Mouse (Mus musculus) hindbrain, embryonic 13.5 days (tissue): ENCODE results near the gene Ccdc160. TPM values are rescaled to one million over a fixed set of nuclear protein-coding genes. Genes with fewer than 3 reads are reported as not detected.

Experiments
- ATAC-seq: fragments of 200-750 bp; cut with Nextera tagmentation; 2 replicates; pipeline ENCODE4 v1.8.0; 2017; ENCODE audit warnings: moderate TSS enrichment; ENCODE audit not compliant: low FRiP score
- H3K27ac ChIP-seq: fragments of 300-500 bp; sonication (generic); 2 replicates; pipeline ENCODE4 v1.5.1; 2015; ENCODE audit warnings: inconsistent platforms, mild to moderate bottlenecking, moderate library complexity
- H3K27me3 ChIP-seq: fragments of 300-500 bp; sonication (generic); 2 replicates; pipeline ENCODE4 v1.6.1; 2015; ENCODE audit warnings: mild to moderate bottlenecking, inconsistent platforms
- H3K36me3 ChIP-seq: fragments of 300-500 bp; sonication (generic); 2 replicates; pipeline ENCODE4 v1.6.1; 2015; ENCODE audit warnings: mild to moderate bottlenecking, inconsistent platforms
- H3K4me1 ChIP-seq: fragments of 300-500 bp; sonication (generic); replicated peaks from 2 replicates; pipeline ENCODE4 v1.6.1; 2015; ENCODE audit warnings: inconsistent platforms
- H3K4me2 ChIP-seq: fragments of 300-500 bp; sonication (generic); 2 replicates; pipeline ENCODE4 v1.6.1; 2015; ENCODE audit warnings: inconsistent platforms, mild to moderate bottlenecking, moderate library complexity
- H3K4me3 ChIP-seq: fragments of 300-500 bp; sonication (generic); 2 replicates; pipeline ENCODE4 v1.5.1; 2015; ENCODE audit warnings: mild to moderate bottlenecking, inconsistent platforms
- H3K9ac ChIP-seq: fragments of 300-500 bp; sonication (generic); 2 replicates; pipeline ENCODE4 v1.6.1; 2015; ENCODE audit warnings: mild to moderate bottlenecking, inconsistent platforms
- H3K9me3 ChIP-seq: fragments of 300-500 bp; sonication (generic); 2 replicates; pipeline ENCODE4 v1.6.1; 2016; ENCODE audit warnings: inconsistent platforms
- WGBS: fragments of 180-500 bp; shearing (Covaris S2); methylation state at CpG from one replicate; pipeline ENCODE4 v1.1.7; 2015; 5-methylcytosine and 5-hydroxymethylcytosine counted together
- microRNA counts: library from miRNA; unstranded; fragments of <30 nt; microRNA quantifications from one replicate; lab custom pipeline; 2016
- microRNA-seq: library from miRNA; unstranded; fragments of <30 nt; microRNA quantifications from one replicate; pipeline ENCODE4, GENCODE M21; 2016
- polyA plus RNA-seq: library from polyadenylated mRNA; unstranded; fragments of >200 nt; fragmentation: Nextera tagmentation; extraction: Ambion mirVana; gene quantifications from 2 replicates; pipeline ENCODE4 v1.2.1, GENCODE M21; 2015

Ccdc160 gene
- polyA plus RNA-seq, 1 experiment from 2014 or later = 4.1 TPM

DNA sequence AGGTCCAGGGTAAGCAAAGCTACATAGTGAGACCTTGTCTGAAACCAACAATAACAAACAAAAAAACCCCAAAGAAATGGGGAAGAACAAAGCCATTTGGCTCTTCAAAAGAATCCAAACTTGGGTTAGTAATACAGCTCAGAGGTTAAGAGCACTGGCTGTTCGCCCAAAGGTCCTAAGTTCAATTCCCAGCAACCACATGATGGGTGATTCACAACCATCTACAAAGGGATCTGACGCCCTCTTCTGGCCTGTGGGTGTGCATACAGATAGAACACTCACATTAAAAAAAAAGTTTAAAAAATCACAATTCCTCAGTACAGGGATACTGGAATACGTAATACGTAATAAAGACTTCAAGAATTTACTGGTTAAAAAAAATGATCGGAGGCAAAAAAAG, 13.3 kb upstream of the Ccdc160 start:
- Histone ChIP-seq H3K4me1 (no peaks in the 10 kb centered on the region), H3K27ac (no peak overlapping the region), H3K4me3 (no peak overlapping the region), H3K9me3 (no peaks in the 10 kb centered on the region), H3K4me2 (no peak overlapping the region), H3K9ac (no peak overlapping the region), H3K27me3 (no peaks in the 10 kb centered on the region), H3K36me3 (no peaks in the 10 kb centered on the region)
- 82% methylated on average over 5 of the region's 5 CpGs for WGBS
- no peak for ATAC-seq

DNA sequence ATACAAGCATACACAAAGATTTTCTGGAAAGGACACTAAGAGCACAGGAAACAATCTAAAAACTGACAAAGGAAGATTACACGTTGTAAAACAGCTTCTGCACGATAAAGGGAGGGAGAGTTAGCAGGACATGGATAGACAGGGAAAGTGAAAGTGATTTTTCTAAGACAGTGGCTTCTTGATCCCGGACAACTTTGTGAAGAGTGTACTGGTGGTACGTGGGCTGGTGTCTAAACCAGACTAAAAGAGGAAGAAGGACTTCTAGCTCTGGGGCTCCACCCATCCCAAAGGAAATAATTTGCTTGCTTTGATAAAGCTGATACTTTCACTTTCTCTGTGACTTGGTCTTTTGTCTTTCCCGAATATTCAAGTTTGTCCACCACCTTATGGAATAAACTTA, 7.1 kb upstream of the Ccdc160 start:
- Histone ChIP-seq H3K9me3 (no peaks in the 10 kb centered on the region), H3K27ac (no peak overlapping the region), H3K4me2 (no peak overlapping the region), H3K4me1 (no peaks in the 10 kb centered on the region), H3K9ac (no peak overlapping the region), H3K36me3 (no peaks in the 10 kb centered on the region), H3K27me3 (no peaks in the 10 kb centered on the region), H3K4me3 (no peak overlapping the region)
- WGBS = 76% methylated on average over 5 of the region's 5 CpGs
- no peak for ATAC-seq

DNA sequence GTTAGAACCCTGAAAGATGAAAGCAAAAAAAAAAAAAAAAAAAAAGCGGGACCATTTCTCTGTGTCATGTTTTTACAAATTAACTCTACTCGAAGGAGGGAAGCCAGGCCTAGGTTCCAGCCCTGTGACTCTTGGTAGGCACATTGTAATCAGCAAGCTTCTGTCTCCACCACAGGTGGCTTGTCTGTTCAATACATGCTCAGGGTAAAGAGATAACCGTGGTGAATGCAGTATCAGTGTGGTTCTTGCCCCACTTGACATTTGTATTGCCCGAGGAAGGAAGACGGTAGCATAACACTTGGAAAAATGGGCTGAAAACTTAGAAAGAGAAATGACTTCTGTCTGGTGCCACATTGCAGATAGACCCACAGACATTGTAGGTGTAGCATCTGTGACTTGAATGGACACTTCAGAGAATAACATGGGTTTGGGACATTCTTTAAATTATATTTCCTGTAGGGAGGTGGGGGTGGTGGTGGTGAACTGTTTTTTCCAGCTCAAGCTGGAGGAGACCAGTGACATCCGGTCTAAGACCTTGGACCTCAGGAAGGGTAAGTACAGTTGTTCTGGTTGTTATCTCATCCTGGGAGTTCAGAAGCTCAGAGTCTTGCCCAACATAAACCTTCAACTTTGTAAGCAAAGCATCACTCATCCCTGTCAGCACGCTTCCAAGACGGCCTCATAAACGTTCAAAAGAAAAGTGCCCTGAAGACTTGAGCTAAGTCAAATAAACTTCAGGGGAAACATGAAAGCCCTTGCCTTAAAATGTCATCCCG, 1.1 kb downstream of the Ccdc160 start:
- WGBS = 36% methylated on average over 10 of the region's 10 CpGs
- Histone ChIP-seq H3K27me3 (no peaks in the 10 kb centered on the region), H3K4me3 (0 out of 2 replicates have a peak overlapping the region, but pooled peaks have one; percentile 49)

DNA sequence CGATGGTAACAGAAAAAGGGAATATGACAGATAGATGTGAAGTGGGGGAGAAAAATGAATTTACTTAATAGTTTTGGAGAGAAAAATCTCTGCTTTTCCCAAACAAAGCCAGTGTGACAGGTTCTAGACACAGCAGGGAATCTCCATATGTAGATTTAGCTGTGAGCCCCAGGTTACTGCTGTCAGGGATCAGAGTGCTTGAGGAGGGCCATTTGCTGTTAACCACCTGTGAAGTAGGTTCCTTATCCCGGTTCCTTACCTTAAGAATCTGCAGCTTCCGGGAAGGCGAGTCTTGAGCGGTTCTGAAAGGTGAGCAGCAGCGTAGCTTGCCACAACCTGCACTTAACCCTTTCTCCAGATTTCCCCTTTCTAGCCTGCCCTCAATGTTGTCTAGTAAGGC, 1.9 kb downstream of the Ccdc160 start:
- Histone ChIP-seq H3K27me3 (no peaks in the 10 kb centered on the region), H3K27ac (no peak overlapping the region), H3K4me3 (no peak overlapping the region), H3K9ac (no peak overlapping the region), H3K9me3 (no peaks in the 10 kb centered on the region), H3K4me1 (peaks cover 6% of the 10 kb centered on the region), H3K4me2 (0 out of 2 replicates have a peak overlapping the region, but pooled peaks have one; percentile 2), H3K36me3 (no peaks in the 10 kb centered on the region)
- 43% methylated on average over 6 of the region's 6 CpGs for WGBS
- ATAC-seq = no peak

More for the DNA sequence above, 1.1 kb downstream of the Ccdc160 start:
- H3K4me2 ChIP-seq = peak overlapping the region; percentile 53
- H3K9ac ChIP-seq = no peak overlapping the region
- no peaks in the 10 kb centered on the region for H3K36me3 ChIP-seq
- no peak for ATAC-seq
- H3K27ac ChIP-seq = no peak overlapping the region
- peaks cover 6% of the 10 kb centered on the region for H3K4me1 ChIP-seq
- no peaks in the 10 kb centered on the region for H3K9me3 ChIP-seq

DNA sequence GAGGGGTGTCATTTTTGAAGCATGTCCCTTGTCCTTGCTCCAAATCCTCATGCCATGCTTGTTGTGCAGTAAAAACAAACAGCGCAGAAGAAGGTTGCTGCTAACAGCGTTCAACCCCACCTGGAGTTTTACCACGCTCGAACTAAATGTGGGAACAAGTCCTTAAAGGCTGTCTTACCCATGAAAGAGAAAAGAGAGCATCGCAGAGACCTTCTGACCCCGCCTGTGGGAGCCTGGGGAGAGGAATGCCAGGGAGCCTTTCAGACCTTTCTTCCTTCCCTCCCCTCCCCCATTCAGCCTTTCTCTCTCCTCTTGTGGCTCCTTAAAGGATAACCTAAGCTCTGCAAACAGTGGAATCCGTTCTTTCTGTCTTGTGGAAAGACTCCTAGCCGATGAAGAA, 4.8 kb downstream of the Ccdc160 start:
- Histone ChIP-seq H3K36me3 (no peaks in the 10 kb centered on the region), H3K27me3 (no peaks in the 10 kb centered on the region), H3K9me3 (no peaks in the 10 kb centered on the region), H3K9ac (no peak overlapping the region), H3K27ac (no peak overlapping the region), H3K4me2 (no peak overlapping the region), H3K4me3 (no peak overlapping the region), H3K4me1 (peaks cover 6% of the 10 kb centered on the region)
- no peak for ATAC-seq
- 17% methylated on average over 8 of the region's 8 CpGs for WGBS

GRCm38 (mm10) chrX:52797031-52797625, 6.1 kb downstream of the Ccdc160 start:
- Histone ChIP-seq H3K36me3 (no peaks in the 10 kb centered on the region), H3K4me1 (peaks cover 3% of the 10 kb centered on the region; the same call in 1 of the 2 replicates), H3K4me2 (no peak overlapping the region), H3K27ac (no peak overlapping the region), H3K27me3 (no peaks in the 10 kb centered on the region), H3K4me3 (no peak overlapping the region), H3K9ac (no peak overlapping the region), H3K9me3 (no peaks in the 10 kb centered on the region)
- WGBS = 66% methylated on average over 9 of the region's 9 CpGs
- no peak for ATAC-seq

DNA sequence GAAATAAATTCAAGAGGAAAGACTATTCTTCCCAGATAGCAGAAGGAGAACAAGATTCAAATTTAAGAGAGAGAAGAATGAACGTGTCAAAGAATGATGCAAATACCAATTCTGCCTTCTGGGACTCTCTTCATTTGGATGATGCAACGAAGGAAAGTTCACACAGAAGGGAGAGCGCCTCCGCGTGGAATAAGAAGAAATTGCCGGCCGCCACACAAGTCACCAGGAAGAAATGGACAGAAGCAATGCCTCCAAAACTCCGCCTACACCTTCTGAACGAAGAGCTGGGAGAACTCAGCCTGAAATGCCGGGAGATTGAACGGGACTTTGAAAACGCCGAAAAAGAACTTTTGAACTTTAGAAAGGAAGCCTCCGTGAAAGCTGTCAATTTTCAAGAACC, 7.3 kb downstream of the Ccdc160 start:
- whole genome bisulfite sequencing = 77% methylated on average over 14 of the region's 14 CpGs
- Histone ChIP-seq H3K9me3 (no peaks in the 10 kb centered on the region), H3K4me3 (no peak overlapping the region), H3K4me1 (no peaks in the 10 kb centered on the region), H3K4me2 (no peak overlapping the region), H3K9ac (no peak overlapping the region), H3K27me3 (no peaks in the 10 kb centered on the region), H3K36me3 (no peaks in the 10 kb centered on the region), H3K27ac (no peak overlapping the region)
- no peak for ATAC-seq

GRCm38 (mm10) chrX:52799566-52799965, 8.6 kb downstream of the Ccdc160 start:
- H3K4me3 ChIP-seq = no peak overlapping the region
- no peaks in the 10 kb centered on the region for H3K36me3 ChIP-seq
- no peaks in the 10 kb centered on the region for H3K27me3 ChIP-seq
- no peak overlapping the region for H3K4me2 ChIP-seq
- ATAC-seq = no peak
- no peaks in the 10 kb centered on the region for H3K9me3 ChIP-seq
- no peaks in the 10 kb centered on the region for H3K4me1 ChIP-seq
- H3K9ac ChIP-seq = no peak overlapping the region
- 40% methylated on average over 6 of the region's 6 CpGs for WGBS
- no peak overlapping the region for H3K27ac ChIP-seq

DNA sequence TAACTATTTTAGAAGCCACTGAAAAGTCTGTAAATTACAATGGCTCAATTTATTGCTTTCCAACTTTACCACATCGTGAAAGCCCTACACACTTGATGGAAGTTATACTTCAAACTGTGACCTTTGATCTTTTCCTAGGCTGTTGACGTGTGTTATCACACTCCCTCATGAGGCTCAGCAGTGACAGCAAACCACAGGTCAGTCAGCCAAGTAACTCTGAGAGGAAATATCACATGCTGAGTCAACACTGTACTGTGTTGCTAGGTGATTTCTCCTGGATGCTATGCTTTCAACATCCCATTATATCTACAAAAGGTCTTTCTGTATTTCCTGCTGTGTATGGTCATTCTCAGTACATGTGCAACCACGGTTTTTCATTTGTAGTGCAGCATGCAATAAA, 28.3 kb downstream of the Ccdc160 start:
- Histone ChIP-seq H3K27ac (no peak overlapping the region), H3K27me3 (no peaks in the 10 kb centered on the region), H3K9ac (no peak overlapping the region), H3K4me3 (no peak overlapping the region), H3K9me3 (no peaks in the 10 kb centered on the region), H3K4me1 (no peaks in the 10 kb centered on the region), H3K4me2 (no peak overlapping the region), H3K36me3 (no peaks in the 10 kb centered on the region)
- ATAC-seq = no peak
- WGBS = 50% methylated on average over 3 of the region's 3 CpGs

MicroRNA genes within 50 kb of the gene (microRNA counts, 519-probe panel; counts per million panel counts)
- microRNA mmu-miR-106a+mmu-miR-17 (lab: Ali Mortazavi, UCI) (5,897 counts per million, percentile 96 among the panel's probes with 10 or more counts), microRNA mmu-miR-18b (lab: Ali Mortazavi, UCI) (1,590 counts per million, percentile 6 among the panel's probes with 10 or more counts), microRNA mmu-miR-363 (lab: Ali Mortazavi, UCI) (2,043 counts per million, percentile 12 among the panel's probes with 10 or more counts)

Small RNA genes lying within 50 kb of the gene (microRNA-seq; reads per million reads assigned to microRNA genes)
- gene Mir106a (918 reads per million, percentile 76 among the genes with 10 or more reads in this experiment), gene Mir18b (63.1 reads per million, percentile 44 among the genes with 10 or more reads in this experiment), gene Mir19b-2 (3.5 reads per million, percentile 10 among the genes with 10 or more reads in this experiment), gene Mir20b (580 reads per million, percentile 72 among the genes with 10 or more reads in this experiment), gene Mir363 (468 reads per million, percentile 69 among the genes with 10 or more reads in this experiment), gene Mir92-2 (103 reads per million, percentile 50 among the genes with 10 or more reads in this experiment)

Other genes with a start within 250 kb of the Ccdc160 start
- 109 and 110 TPM in 2 replicates for gene Gpc3, start 177.2 kb upstream of the Ccdc160 start, polyA plus RNA-seq
- 75.4 and 77.8 TPM in 2 replicates for gene Phf6, start 121.1 kb downstream of the Ccdc160 start, polyA plus RNA-seq
- gene Hprt, start 196.9 kb downstream of the Ccdc160 start, polyA plus RNA-seq = 85.9 and 88.8 TPM in 2 replicates